Mouse (Mus musculus) natural killer cell, adult 2 months (primary cell): ENCODE results near the gene Cd5.

Experiments used
- DNase-seq, 2 experiments: peaks; one replicate each; pipeline ENCODE4 v3.0.0; 2022; ENCODE audit warnings: low spot score in 2 of 2

Cd5 gene

GRCm38 (mm10) chr19:10701013-10701726 is 37.6 kb downstream of the Cd5 start:
- DNase-seq: no peak

GRCm38 (mm10) chr19:10699851-10700250 is 39.0 kb downstream of the Cd5 start:
- DNase-seq: no peak

GRCm38 (mm10) chr19:10698131-10698991 is 40.4 kb downstream of the Cd5 start:
- peak in 1 of 2 experiments; percentile 49 for DNase-seq

GRCm38 (mm10) chr19:10695801-10696200 is 43.0 kb downstream of the Cd5 start:
- DNase-seq: no peak

- no peak for DNase-seq
These were observed 44.7 kb downstream of the Cd5 start for GRCm38 (mm10) chr19:10693926-10694682.

GRCm38 (mm10) chr19:10692361-10692760 is 46.4 kb downstream of the Cd5 start:
- no peak for DNase-seq

- DNase-seq: no peak
These were observed 47.1 kb downstream of the Cd5 start for GRCm38 (mm10) chr19:10691660-10692059.

GRCm38 (mm10) chr19:10691121-10691520 is 47.7 kb downstream of the Cd5 start:
- no peak for DNase-seq

- peak in 1 of 2 experiments; percentile 34 for DNase-seq
These were observed 48.5 kb downstream of the Cd5 start for GRCm38 (mm10) chr19:10690336-10690735.

GRCm38 (mm10) chr19:10689470-10690166 is 49.2 kb downstream of the Cd5 start:
- no peak for DNase-seq

- DNase-seq: peak; percentile 92
These were observed 50.1 kb downstream of the Cd5 start, which contains the start of gene Vps37c for GRCm38 (mm10) chr19:10688537-10689352. TSS of gene Vps37c (plus strand) at chr19:10688735.

- no peak for DNase-seq
These were observed 53.1 kb downstream of the Cd5 start for GRCm38 (mm10) chr19:10685727-10686126.

- DNase-seq: no peak
These were observed 53.7 kb downstream of the Cd5 start for GRCm38 (mm10) chr19:10685081-10685480.

GRCm38 (mm10) chr19:10681571-10681970 is 57.2 kb downstream of the Cd5 start:
- DNase-seq: no peak

GRCm38 (mm10) chr19:10678772-10679067 is 60.1 kb downstream of the Cd5 start:
- no peak for DNase-seq

- peak; percentile 64 to 73 for DNase-seq
These were observed 60.7 kb downstream of the Cd5 start, which contains the start of gene Pga5 for GRCm38 (mm10) chr19:10677915-10678771. TSS of gene Pga5 (minus strand) at chr19:10678071.

GRCm38 (mm10) chr19:10676656-10677055 is 62.1 kb downstream of the Cd5 start:
- no peak for DNase-seq

- DNase-seq: no peak
These were observed 65.5 kb downstream of the Cd5 start for GRCm38 (mm10) chr19:10673275-10673674.

GRCm38 (mm10) chr19:10671854-10672417 is 66.9 kb downstream of the Cd5 start:
- no peak for DNase-seq
